Mouse (Mus musculus) forebrain, embryonic 10.5 days (tissue): ENCODE measurements around the gene Rprd1b. TPM values are rescaled to one million over a fixed set of nuclear protein-coding genes. Genes with fewer than 3 reads are reported as not detected.
A peak's percentile ranks its signal among the peaks of the same experiment; 100 is the strongest.

Source experiments
- DNase-seq: peaks from one replicate; pipeline ENCODE4 v3.0.0-alpha.2; 2017; ENCODE audit warnings: low spot score; ENCODE audit errors: extremely low spot score
- H3K27ac ChIP-seq: fragments of 300-500 bp; sonication (generic); 2 replicates; pipeline ENCODE4 v1.5.1; 2016; ENCODE audit warnings: mild to moderate bottlenecking
- H3K27me3 ChIP-seq: fragments of 300-500 bp; sonication (generic); 2 replicates; pipeline ENCODE4 v1.6.1; 2016; ENCODE audit warnings: mild to moderate bottlenecking; ENCODE audit not compliant: poor library complexity, severe bottlenecking
- H3K36me3 ChIP-seq: fragments of 300-500 bp; sonication (generic); replicated peaks from 2 replicates; pipeline ENCODE4 v1.6.1; 2016; ENCODE audit warnings: mild to moderate bottlenecking, moderate library complexity
- H3K4me1 ChIP-seq: fragments of 300-500 bp; sonication (generic); 2 replicates; pipeline ENCODE4 v1.6.1; 2016
- H3K4me3 ChIP-seq: fragments of 300-500 bp; sonication (generic); 2 replicates; pipeline ENCODE4 v1.5.1; 2016; ENCODE audit warnings: mild to moderate bottlenecking, moderate library complexity
- H3K9me3 ChIP-seq: fragments of 300-500 bp; sonication (generic); 2 replicates; pipeline ENCODE4 v1.6.1; 2016; ENCODE audit warnings: mild to moderate bottlenecking, moderate library complexity
- WGBS: fragments of 180-500 bp; shearing (Covaris S2); methylation state at CpG from one replicate; pipeline ENCODE4 v1.1.7; 2016; 5-methylcytosine and 5-hydroxymethylcytosine counted together
- polyA plus RNA-seq: library from polyadenylated mRNA; unstranded; fragments of >200 nt; fragmentation: Nextera tagmentation; extraction: Ambion mirVana; gene quantifications from 2 replicates; pipeline ENCODE4 v1.2.1, GENCODE M21; 2016

Rprd1b gene
- polyA plus RNA-seq, 1 experiment from 2014 or later = 59.3 TPM

GRCm38 (mm10) chr2:158136205-158136604 is 107.9 kb downstream of the Rprd1b start:
- Histone ChIP-seq H3K4me1 (peaks cover 32% of the 10 kb centered on the region), H3K4me3 (no peak overlapping the region), H3K27ac (no peak overlapping the region), H3K36me3 (no peaks in the 10 kb centered on the region), H3K27me3 (no peaks in the 10 kb centered on the region), H3K9me3 (no peaks in the 10 kb centered on the region)
- DNase-seq = no peak
- WGBS = 69% methylated on average over 7 of the region's 7 CpGs

GRCm38 (mm10) chr2:158137771-158138170 is 109.5 kb downstream of the Rprd1b start:
- Histone ChIP-seq H3K4me1 (peaks cover 33% of the 10 kb centered on the region), H3K27me3 (0 out of 2 replicates have a peak, but pooled peaks cover 4% of the 10 kb centered on the region), H3K36me3 (no peaks in the 10 kb centered on the region), H3K9me3 (no peaks in the 10 kb centered on the region), H3K4me3 (no peak overlapping the region), H3K27ac (no peak overlapping the region)
- DNase-seq = no peak
- WGBS = 93% methylated on average over 12 of the region's 12 CpGs

- WGBS = 91% methylated on average over 9 of the region's 9 CpGs
- DNase-seq = no peak
- H3K4me1 ChIP-seq = peaks cover 43% of the 10 kb centered on the region
- no peak overlapping the region for H3K4me3 ChIP-seq
- no peaks in the 10 kb centered on the region for H3K9me3 ChIP-seq
- 0 out of 2 replicates have a peak, but pooled peaks cover 12% of the 10 kb centered on the region for H3K27me3 ChIP-seq
- no peak overlapping the region for H3K27ac ChIP-seq
- no peaks in the 10 kb centered on the region for H3K36me3 ChIP-seq
Observed at GRCm38 (mm10) chr2:158138778-158139177, 110.5 kb downstream of the Rprd1b start.

GRCm38 (mm10) chr2:158139628-158140027 is 111.3 kb downstream of the Rprd1b start:
- peaks cover 19% of the 10 kb centered on the region for H3K27me3 ChIP-seq
- H3K4me1 ChIP-seq = peaks cover 51% of the 10 kb centered on the region
- WGBS = 66% methylated on average over 7 of the region's 7 CpGs
- H3K9me3 ChIP-seq = no peaks in the 10 kb centered on the region
- no peak for DNase-seq
- H3K4me3 ChIP-seq = no peak overlapping the region
- H3K27ac ChIP-seq = peak overlapping the region; percentile 21
- H3K36me3 ChIP-seq = no peaks in the 10 kb centered on the region

- Histone ChIP-seq H3K4me3 (no peak overlapping the region), H3K4me1 (peaks cover 59% of the 10 kb centered on the region), H3K9me3 (no peaks in the 10 kb centered on the region), H3K36me3 (no peaks in the 10 kb centered on the region), H3K27ac (peak overlapping the region; percentile 62; the same call in 1 of the 2 replicates), H3K27me3 (peaks cover 30% of the 10 kb centered on the region)
- no peak for DNase-seq
- 91% methylated on average over 5 of the region's 5 CpGs for WGBS
Observed at GRCm38 (mm10) chr2:158140664-158141063, 112.4 kb downstream of the Rprd1b start.

GRCm38 (mm10) chr2:158141271-158141670 is 113.0 kb downstream of the Rprd1b start:
- no peaks in the 10 kb centered on the region for H3K9me3 ChIP-seq
- DNase-seq = no peak
- H3K27me3 ChIP-seq = peaks cover 36% of the 10 kb centered on the region
- no peak overlapping the region for H3K4me3 ChIP-seq
- H3K4me1 ChIP-seq = peaks cover 63% of the 10 kb centered on the region
- H3K36me3 ChIP-seq = no peaks in the 10 kb centered on the region
- 85% methylated on average over 7 of the region's 7 CpGs for WGBS
- peak overlapping the region; percentile 62 for H3K27ac ChIP-seq

- no peaks in the 10 kb centered on the region for H3K36me3 ChIP-seq
- H3K4me1 ChIP-seq = peaks cover 63% of the 10 kb centered on the region
- no peaks in the 10 kb centered on the region for H3K9me3 ChIP-seq
- 84% methylated on average over 7 of the region's 7 CpGs for WGBS
- DNase-seq = no peak
- peak overlapping the region; percentile 62 for H3K27ac ChIP-seq
- no peak overlapping the region for H3K4me3 ChIP-seq
- H3K27me3 ChIP-seq = peaks cover 41% of the 10 kb centered on the region
Observed at GRCm38 (mm10) chr2:158141690-158142440, 113.6 kb downstream of the Rprd1b start.

GRCm38 (mm10) chr2:158142981-158143380 is 114.7 kb downstream of the Rprd1b start:
- WGBS = 83% methylated on average over 18 of the region's 18 CpGs
- Histone ChIP-seq H3K36me3 (no peaks in the 10 kb centered on the region), H3K4me3 (no peak overlapping the region), H3K4me1 (peaks cover 65% of the 10 kb centered on the region), H3K27ac (peak overlapping the region; percentile 64), H3K27me3 (peaks cover 47% of the 10 kb centered on the region), H3K9me3 (no peaks in the 10 kb centered on the region)
- DNase-seq = no peak

GRCm38 (mm10) chr2:158143816-158144215 is 115.5 kb downstream of the Rprd1b start:
- H3K27me3 ChIP-seq = peaks cover 47% of the 10 kb centered on the region
- DNase-seq = no peak
- H3K36me3 ChIP-seq = no peaks in the 10 kb centered on the region
- H3K9me3 ChIP-seq = no peaks in the 10 kb centered on the region
- WGBS = 65% methylated on average over 3 of the region's 3 CpGs
- H3K4me1 ChIP-seq = peaks cover 66% of the 10 kb centered on the region
- H3K4me3 ChIP-seq = no peak overlapping the region
- peak overlapping the region; percentile 64 for H3K27ac ChIP-seq

- H3K4me3 ChIP-seq = no peak overlapping the region
- peaks cover 66% of the 10 kb centered on the region for H3K4me1 ChIP-seq
- peak overlapping the region; percentile 64; the same call in 1 of the 2 replicates for H3K27ac ChIP-seq
- peaks cover 47% of the 10 kb centered on the region for H3K27me3 ChIP-seq
- no peak for DNase-seq
- no peaks in the 10 kb centered on the region for H3K9me3 ChIP-seq
- no peaks in the 10 kb centered on the region for H3K36me3 ChIP-seq
- 63% methylated on average over 8 of the region's 8 CpGs for WGBS
Observed at GRCm38 (mm10) chr2:158144263-158144662, 116.0 kb downstream of the Rprd1b start.

- WGBS = 89% methylated on average over 6 of the region's 6 CpGs
Observed at GRCm38 (mm10) chr2:158144750-158145527, 116.6 kb downstream of the Rprd1b start.

GRCm38 (mm10) chr2:158145528-158146065 is 117.3 kb downstream of the Rprd1b start:
- 70% methylated on average over 5 of the region's 5 CpGs for WGBS
- Histone ChIP-seq H3K36me3 (no peaks in the 10 kb centered on the region), H3K27me3 (peaks cover 47% of the 10 kb centered on the region), H3K4me1 (peaks cover 56% of the 10 kb centered on the region), H3K4me3 (peak overlapping the region; percentile 55), H3K9me3 (no peaks in the 10 kb centered on the region), H3K27ac (peak overlapping the region; percentile 79)
- no peak for DNase-seq

More at GRCm38 (mm10) chr2:158144750-158145527, 116.6 kb downstream of the Rprd1b start:
- H3K9me3 ChIP-seq = no peaks in the 10 kb centered on the region
- H3K4me3 ChIP-seq = peak overlapping the region; percentile 55; the same call in 1 of the 2 replicates
- no peak for DNase-seq
- 0 out of 2 replicates have a peak overlapping the region, but pooled peaks have one; percentile 7 for H3K27ac ChIP-seq
- peaks cover 47% of the 10 kb centered on the region for H3K27me3 ChIP-seq
- H3K4me1 ChIP-seq = peaks cover 60% of the 10 kb centered on the region
- H3K36me3 ChIP-seq = no peaks in the 10 kb centered on the region
